Mouse (Mus musculus): Measurements from ENCODE around the gene Trdn. TPM values are rescaled to one million over a fixed set of nuclear protein-coding genes. Genes with fewer than 3 reads are reported as not detected.

Gene Trdn
- 0.07 and 0.45 TPM in 2 replicates for polyA plus RNA-seq (2012; rRNA removed)

GRCm38 (mm10) chr10:33080254-33080653, at the start of gene Trdn:
Trdn (plus strand) TSS chr10:33080554.

Other genes with a start within 250 kb of the Trdn start
- 9.1 and 10.9 TPM in 2 replicates for gene Nkain2, start 190.1 kb upstream of the Trdn start, polyA plus RNA-seq (2012; rRNA removed)